Mouse (Mus musculus): ENCODE results near the gene Gnb3. TPM values are rescaled to one million over a fixed set of nuclear protein-coding genes. Genes with fewer than 3 reads are reported as not detected.

Gnb3 gene
- total RNA-seq, 1 experiment from 2014 or later: not detected

DNA sequence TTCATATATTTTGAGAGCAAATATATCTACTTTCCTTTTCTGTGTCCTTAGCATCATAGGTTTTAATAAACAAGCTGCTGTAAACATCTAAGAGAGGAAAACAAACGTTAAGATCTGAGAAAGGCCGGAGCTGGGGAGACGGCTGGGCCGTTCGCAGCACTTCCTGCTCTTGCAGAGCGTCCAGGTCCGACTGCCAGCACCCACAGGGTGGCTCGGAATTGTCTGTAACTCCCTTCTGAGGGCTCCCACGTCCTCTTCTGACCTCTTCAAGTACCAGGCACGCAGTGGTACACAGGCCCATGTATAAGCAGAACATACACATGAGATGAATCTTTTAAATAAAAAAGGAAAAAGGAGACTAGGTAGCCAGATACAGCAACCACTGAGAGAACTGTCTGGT is 52.4 kb downstream of the Gnb3 start:
- ATAC-seq (replicated peaks in 1 of 2; ENCODE audit: insufficient read depth in 1 of 2, low FRiP score in 2 of 2, low TSS enrichment in 1 of 2, low read depth in 1 of 2, poor library complexity in 2 of 2, severe bottlenecking in 2 of 2): no peak

DNA sequence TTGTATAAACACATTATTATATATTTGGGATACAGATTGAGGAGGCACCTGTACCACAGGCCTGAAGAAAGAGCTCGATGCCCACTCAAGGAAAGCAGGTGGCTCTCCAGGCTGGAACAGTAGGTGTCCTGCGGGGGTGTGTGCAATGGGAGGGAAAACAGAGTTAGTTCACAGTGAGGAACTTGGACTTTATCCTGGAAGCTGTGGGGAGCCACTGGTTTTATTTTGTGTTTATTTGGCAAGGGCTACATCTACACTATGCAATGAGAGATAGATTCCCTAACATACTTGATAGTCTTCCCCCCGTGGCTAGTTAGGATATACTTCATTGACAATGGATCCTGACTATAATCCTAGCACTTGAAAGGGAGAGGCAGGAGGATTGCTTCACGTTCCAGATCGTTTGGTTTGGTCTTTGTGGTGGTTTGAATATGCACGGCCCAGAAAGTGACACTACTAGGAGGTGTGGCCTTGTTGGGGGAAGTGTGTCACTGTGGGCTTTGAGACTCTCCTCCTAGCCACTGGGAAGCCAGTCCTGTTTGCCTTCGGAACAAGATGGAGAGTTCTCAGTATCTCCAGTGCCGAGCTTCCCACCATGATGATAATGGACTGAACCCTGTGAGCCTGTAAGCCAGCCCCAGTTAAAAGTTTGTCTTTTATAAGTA is 53.2 kb downstream of the Gnb3 start:
- peak; percentile 72 to 73; a peak in 3 of 4 replicates for ATAC-seq (replicated peaks in 1 of 2; ENCODE audit: insufficient read depth in 1 of 2, low FRiP score in 2 of 2, low TSS enrichment in 1 of 2, low read depth in 1 of 2, poor library complexity in 2 of 2, severe bottlenecking in 2 of 2)

Other genes starting within 250 kb of the Gnb3 start
- not detected in 2 replicates for gene C1s2, start 204.2 kb downstream of the Gnb3 start, total RNA-seq (2017)
- 28.5 and 29.6 TPM in 2 replicates for gene Lpcat3, start 177.2 kb downstream of the Gnb3 start, total RNA-seq (2017)
- gene Emg1, start 128.1 kb downstream of the Gnb3 start, total RNA-seq (2017): 160 and 203 TPM in 2 replicates
- gene Phb2, start 127.9 kb downstream of the Gnb3 start, total RNA-seq (2017): 252 and 265 TPM in 2 replicates
- gene Ptpn6, start 101.6 kb downstream of the Gnb3 start, total RNA-seq (2017): 476 and 523 TPM in 2 replicates
- 189 and 215 TPM in 2 replicates for gene Grcc10, start 98.9 kb downstream of the Gnb3 start, total RNA-seq (2017)
- gene Gm45234, start 84.3 kb downstream of the Gnb3 start, total RNA-seq (2017): not detected in 2 replicates
- 5.9 and 6.0 TPM in 2 replicates for gene Atn1, start 83.8 kb downstream of the Gnb3 start, total RNA-seq (2017)
- gene Eno2, start 70.6 kb downstream of the Gnb3 start, total RNA-seq (2017): 2.6 and 5.6 TPM in 2 replicates
- 1.1 and 3.3 TPM in 2 replicates for gene Lrrc23, start 60.5 kb downstream of the Gnb3 start, total RNA-seq (2017)
- gene Spsb2, start 31.6 kb downstream of the Gnb3 start, total RNA-seq (2017): 5.3 and 11.0 TPM in 2 replicates
- 193 and 201 TPM in 2 replicates for gene Tpi1, start 26.0 kb downstream of the Gnb3 start, total RNA-seq (2017)
- 55.3 and 78.1 TPM in 2 replicates for gene Usp5, start 10.8 kb downstream of the Gnb3 start, total RNA-seq (2017)
- 62.0 and 98.2 TPM in 2 replicates for gene Cdca3, start 10.7 kb downstream of the Gnb3 start, total RNA-seq (2017)
- 14.5 and 24.3 TPM in 2 replicates for gene P3h3, start 17.5 kb upstream of the Gnb3 start, total RNA-seq (2017)
- gene Gpr162, start 23.7 kb upstream of the Gnb3 start, total RNA-seq (2017): 0.15 TPM in 1 of 2 replicates, not detected in the other
- 5.8 and 10.0 TPM in 2 replicates for gene Cd4, start 47.9 kb upstream of the Gnb3 start, total RNA-seq (2017)
- 3.8 and 9.1 TPM in 2 replicates for gene Lag3, start 71.4 kb upstream of the Gnb3 start, total RNA-seq (2017)
- 121 and 123 TPM in 2 replicates for gene Ptms, start 79.8 kb upstream of the Gnb3 start, total RNA-seq (2017)
- gene Mlf2, start 91.1 kb upstream of the Gnb3 start, total RNA-seq (2017): 54.2 and 67.4 TPM in 2 replicates
- 41.6 and 51.1 TPM in 2 replicates for gene Cops7a, start 125.3 kb upstream of the Gnb3 start, total RNA-seq (2017)
- gene Pianp, start 156.4 kb upstream of the Gnb3 start, total RNA-seq (2017): not detected in 2 replicates
- gene Zfp384, start 168.9 kb upstream of the Gnb3 start, total RNA-seq (2017): 29.0 and 29.2 TPM in 2 replicates
- 92.9 and 101 TPM in 2 replicates for gene Ing4, start 199.5 kb upstream of the Gnb3 start, total RNA-seq (2017)
- 7.6 and 7.8 TPM in 2 replicates for gene Acrbp, start 209.4 kb upstream of the Gnb3 start, total RNA-seq (2017)
- 8.0 and 8.8 TPM in 2 replicates for gene Lpar5, start 227.6 kb upstream of the Gnb3 start, total RNA-seq (2017)